Mouse (Mus musculus) megakaryocyte-erythroid progenitor cell, adult 5 weeks (primary cell): ENCODE results near the gene Atp5e. TPM values are rescaled to one million over a fixed set of nuclear protein-coding genes. Genes with fewer than 3 reads are reported as not detected.

Experiments used
- polyA plus RNA-seq: library from polyadenylated mRNA; stranded (reverse); fragments of >175 nt; gene quantifications from 2 replicates; pipeline ENCODE4 v1.2.3, GENCODE M21; 2012

Atp5e gene
- 285 and 288 TPM in 2 replicates for polyA plus RNA-seq

GRCm38 (mm10) chr2:174463789-174464523 lies at the start of gene Atp5e:
Gene Atp5e, minus strand, starts transcription at chr2:174464105.

GRCm38 (mm10) chr2:174472818-174473549 lies 9.1 kb upstream of the Atp5e start, which contains the start of gene Prelid3b:
Gene Prelid3b, minus strand, starts transcription at chr2:174473081.

GRCm38 (mm10) chr2:174450353-174450752 lies 13.6 kb downstream of the Atp5e start, which contains the start of gene Tubb1:
Gene Tubb1, plus strand, starts transcription at chr2:174450695.

GRCm38 (mm10) chr2:174438737-174439449 lies 25.0 kb downstream of the Atp5e start, which contains the start of gene Ctsz:
Gene Ctsz, minus strand, starts transcription at chr2:174439039.

GRCm38 (mm10) chr2:174415731-174416310 lies 48.1 kb downstream of the Atp5e start, which contains the start of gene Nelfcd:
Gene Nelfcd, plus strand, starts transcription at chr2:174415804.

Other genes starting within 250 kb of the Atp5e start
- gene Gnas, start 179.8 kb downstream of the Atp5e start, polyA plus RNA-seq = 661 and 746 TPM in 2 replicates
- 0.99 and 1.0 TPM in 2 replicates for gene Gm20721, start 117.4 kb downstream of the Atp5e start, polyA plus RNA-seq
- gene Nelfcd, start 48.3 kb downstream of the Atp5e start, polyA plus RNA-seq = 53.3 and 59.6 TPM in 2 replicates
- gene Ctsz, start 25.1 kb downstream of the Atp5e start, polyA plus RNA-seq = 191 and 272 TPM in 2 replicates
- gene Tubb1, start 13.4 kb downstream of the Atp5e start, polyA plus RNA-seq = 0.03 TPM in 1 of 2 replicates, not detected in the other
- 27.6 and 30.3 TPM in 2 replicates for gene Prelid3b, start 9.0 kb upstream of the Atp5e start, polyA plus RNA-seq
- 1.2 and 1.7 TPM in 2 replicates for gene Zfp831, start 179.4 kb upstream of the Atp5e start, polyA plus RNA-seq